Mouse (Mus musculus) midbrain, embryonic 11.5 days (tissue): ENCODE data around the gene Klhl7. TPM values are rescaled to one million over a fixed set of nuclear protein-coding genes. Genes with fewer than 3 reads are reported as not detected.

Source experiments
- polyA plus RNA-seq: library from polyadenylated mRNA; unstranded; fragments of >200 nt; fragmentation: Nextera tagmentation; extraction: Ambion mirVana; gene quantifications from 2 replicates; pipeline ENCODE4 v1.2.1, GENCODE M21; 2014

The Klhl7 gene
- polyA plus RNA-seq, 1 experiment from 2014 or later: 116 TPM

Other genes with a start within 250 kb of the Klhl7 start
- gene Fam126a, start 69.9 kb upstream of the Klhl7 start, polyA plus RNA-seq: 34.3 and 36.0 TPM in 2 replicates
- 18.3 and 20.6 TPM in 2 replicates for gene Nupl2, start 64.4 kb downstream of the Klhl7 start, polyA plus RNA-seq